Mouse (Mus musculus): ENCODE measurements around the gene Nagpa. TPM values are rescaled to one million over a fixed set of nuclear protein-coding genes. Genes with fewer than 3 reads are reported as not detected.

The Nagpa gene
- polyA plus RNA-seq, 2 experiments: 9.2 to 9.7 TPM

- Histone ChIP-seq H3K27me3 (ENCODE audit: control insufficient read depth, insufficient read depth, low read length) (no peaks in the 10 kb centered on the region), H3K9ac (replicated peaks) (no peak overlapping the region), H3K9me3 (ENCODE audit: control insufficient read depth, low read length) (no peaks in the 10 kb centered on the region), H3K4me1 (replicated peaks; ENCODE audit: control insufficient read depth in 2 of 2, insufficient read depth in 2 of 2, low read length in 1 of 2) (no peaks in the 10 kb centered on the region), H3K4me2 (ENCODE audit: low read depth) (no peak overlapping the region), H3K36me3 (replicated peaks; ENCODE audit: control insufficient read depth, insufficient read depth, low read depth) (no peaks in the 10 kb centered on the region), H3K27ac (no peak overlapping the region), H3K4me3 (ENCODE audit: insufficient read depth in 1 of 2, low read depth in 2 of 2, low read length in 2 of 2) (no peak overlapping the region)
- ATAC-seq (ENCODE audit: insufficient read depth) (no peak), DNase-seq (ENCODE audit: low read depth in 3 of 3, low spot score in 3 of 3) (no peak)
- 28% methylated on average over 8 of the region's 8 CpGs for whole genome bisulfite sequencing (ENCODE audit: insufficient replicate concordance)
- no peak for TF ChIP-seq EP300 (IDR thresholded peaks at IDR 0.05; ENCODE audit: low read depth)
- TF ChIP-seq CTCF (IDR thresholded peaks at IDR 0.05; ENCODE audit: low read depth): no peak
These were observed 19.7 kb downstream of the Nagpa start for GRCm38 (mm10) chr16:5184101-5184500.

- no peak for DNase-seq (ENCODE audit: low read depth in 3 of 3, low spot score in 3 of 3)
- Histone ChIP-seq H3K4me1 (replicated peaks; ENCODE audit: control insufficient read depth in 2 of 2, insufficient read depth in 2 of 2, low read length in 1 of 2) (no peaks in the 10 kb centered on the region), H3K4me3 (ENCODE audit: insufficient read depth in 1 of 2, low read depth in 2 of 2, low read length in 2 of 2) (no peak overlapping the region), H3K9ac (replicated peaks) (no peak overlapping the region), H3K36me3 (replicated peaks; ENCODE audit: control insufficient read depth, insufficient read depth, low read depth) (no peaks in the 10 kb centered on the region), H3K27me3 (ENCODE audit: control insufficient read depth, insufficient read depth, low read length) (no peaks in the 10 kb centered on the region), H3K27ac (no peak overlapping the region), H3K4me2 (ENCODE audit: low read depth) (no peak overlapping the region), H3K9me3 (ENCODE audit: control insufficient read depth, low read length) (no peaks in the 10 kb centered on the region)
- ATAC-seq (ENCODE audit: insufficient read depth): no peak
- 69% methylated on average over 18 of the region's 18 CpGs for WGBS (ENCODE audit: insufficient replicate concordance)
- no peak for TF ChIP-seq EP300 (IDR thresholded peaks at IDR 0.05; ENCODE audit: low read depth)
- no peak for TF ChIP-seq CTCF (IDR thresholded peaks at IDR 0.05; ENCODE audit: low read depth)
These were observed 20.4 kb downstream of the Nagpa start for GRCm38 (mm10) chr16:5183310-5183975.

GRCm38 (mm10) chr16:5172636-5173035 is 31.2 kb downstream of the Nagpa start:
- 81% methylated on average over 6 of the region's 6 CpGs for WGBS (ENCODE audit: insufficient replicate concordance)
- Histone ChIP-seq H3K9me3 (ENCODE audit: control insufficient read depth, low read length) (no peaks in the 10 kb centered on the region), H3K4me2 (ENCODE audit: low read depth) (no peak overlapping the region), H3K4me3 (ENCODE audit: insufficient read depth in 1 of 2, low read depth in 2 of 2, low read length in 2 of 2) (no peak overlapping the region), H3K4me1 (replicated peaks; ENCODE audit: control insufficient read depth in 2 of 2, insufficient read depth in 2 of 2, low read length in 1 of 2) (no peaks in the 10 kb centered on the region), H3K36me3 (replicated peaks; ENCODE audit: control insufficient read depth, insufficient read depth, low read depth) (no peaks in the 10 kb centered on the region), H3K27me3 (ENCODE audit: control insufficient read depth, insufficient read depth, low read length) (no peaks in the 10 kb centered on the region), H3K9ac (replicated peaks) (no peak overlapping the region), H3K27ac (no peak overlapping the region)
- DNase-seq (ENCODE audit: low read depth in 3 of 3, low spot score in 3 of 3) (no peak), ATAC-seq (ENCODE audit: insufficient read depth) (no peak)
- TF ChIP-seq EP300 (IDR thresholded peaks at IDR 0.05; ENCODE audit: low read depth) (no peak), CTCF (IDR thresholded peaks at IDR 0.05; ENCODE audit: low read depth) (no peak)

- Histone ChIP-seq H3K27me3 (ENCODE audit: control insufficient read depth, insufficient read depth, low read length) (no peaks in the 10 kb centered on the region), H3K4me1 (replicated peaks; ENCODE audit: control insufficient read depth in 2 of 2, insufficient read depth in 2 of 2, low read length in 1 of 2) (no peaks in the 10 kb centered on the region), H3K27ac (no peak overlapping the region), H3K4me2 (ENCODE audit: low read depth) (no peak overlapping the region), H3K9me3 (ENCODE audit: control insufficient read depth, low read length) (no peaks in the 10 kb centered on the region), H3K4me3 (ENCODE audit: insufficient read depth in 1 of 2, low read depth in 2 of 2, low read length in 2 of 2) (no peak overlapping the region), H3K9ac (replicated peaks) (no peak overlapping the region), H3K36me3 (replicated peaks; ENCODE audit: control insufficient read depth, insufficient read depth, low read depth) (no peaks in the 10 kb centered on the region)
- 66% methylated on average over 5 of the region's 5 CpGs for WGBS (ENCODE audit: insufficient replicate concordance)
- no peak for TF ChIP-seq CTCF (IDR thresholded peaks at IDR 0.05; ENCODE audit: low read depth)
- no peak for TF ChIP-seq EP300 (IDR thresholded peaks at IDR 0.05; ENCODE audit: low read depth)
- no peak for ATAC-seq (ENCODE audit: insufficient read depth)
- no peak for DNase-seq (ENCODE audit: low read depth in 3 of 3, low spot score in 3 of 3)
These were observed 35.0 kb downstream of the Nagpa start for GRCm38 (mm10) chr16:5168829-5169228.

GRCm38 (mm10) chr16:5168038-5168437 is 35.8 kb downstream of the Nagpa start:
- 50% methylated on average over 2 of the region's 2 CpGs for WGBS (ENCODE audit: insufficient replicate concordance)
- no peaks in the 10 kb centered on the region for H3K36me3 ChIP-seq (replicated peaks; ENCODE audit: control insufficient read depth, insufficient read depth, low read depth)
- no peak for ATAC-seq (ENCODE audit: insufficient read depth)
- no peak overlapping the region for H3K4me3 ChIP-seq (ENCODE audit: insufficient read depth in 1 of 2, low read depth in 2 of 2, low read length in 2 of 2)
- no peak overlapping the region for H3K9ac ChIP-seq (replicated peaks)
- TF ChIP-seq EP300 (IDR thresholded peaks at IDR 0.05; ENCODE audit: low read depth) (no peak), CTCF (IDR thresholded peaks at IDR 0.05; ENCODE audit: low read depth) (no peak)
- no peaks in the 10 kb centered on the region for H3K4me1 ChIP-seq (replicated peaks; ENCODE audit: control insufficient read depth in 2 of 2, insufficient read depth in 2 of 2, low read length in 1 of 2)
- no peak for DNase-seq (ENCODE audit: low read depth in 3 of 3, low spot score in 3 of 3)
- no peak overlapping the region for H3K27ac ChIP-seq
- H3K4me2 ChIP-seq (ENCODE audit: low read depth): no peak overlapping the region
- H3K9me3 ChIP-seq (ENCODE audit: control insufficient read depth, low read length): no peaks in the 10 kb centered on the region
- H3K27me3 ChIP-seq (ENCODE audit: control insufficient read depth, insufficient read depth, low read length): no peaks in the 10 kb centered on the region
